Mouse (Mus musculus): ENCODE measurements around the gene Creg2. TPM values are rescaled to one million over a fixed set of nuclear protein-coding genes. Genes with fewer than 3 reads are reported as not detected.

The Creg2 gene
- polyA plus RNA-seq, 1 experiment from 2014 or later = 0.11 TPM

- TF ChIP-seq CTCF (IDR thresholded peaks at IDR 0.05) (no peak), EP300 (IDR thresholded peaks at IDR 0.05) (no peak)
- no peak overlapping the region for H3K9ac ChIP-seq (replicated peaks; ENCODE audit: low read depth)
- no peak overlapping the region for H3K27ac ChIP-seq (ENCODE audit: low read length)
- WGBS = 59% methylated on average over 5 of the region's 5 CpGs
- H3K27me3 ChIP-seq (replicated peaks; ENCODE audit: insufficient read depth, low read length) = no peaks in the 10 kb centered on the region
- H3K9me3 ChIP-seq (ENCODE audit: low read length) = no peaks in the 10 kb centered on the region
- H3K4me3 ChIP-seq (ENCODE audit: low read depth, low read length) = no peak overlapping the region
- H3K4me1 ChIP-seq (ENCODE audit: insufficient read depth, low read depth, low read length) = no peaks in the 10 kb centered on the region
- no peaks in the 10 kb centered on the region for H3K36me3 ChIP-seq (ENCODE audit: insufficient read depth, low read length)
- no peak overlapping the region for H3K4me2 ChIP-seq (replicated peaks; ENCODE audit: low read depth, low read length)
- DNase-seq (ENCODE audit: low spot score) (peak; percentile 14), ATAC-seq (no peak)
Measured at GRCm38 (mm10) chr1:39676221-39676876, 25.1 kb upstream of the Creg2 start.

GRCm38 (mm10) chr1:39672362-39673105, 21.3 kb upstream of the Creg2 start:
- 83% methylated on average over 9 of the region's 9 CpGs for WGBS
- Histone ChIP-seq H3K27me3 (replicated peaks; ENCODE audit: insufficient read depth, low read length) (no peaks in the 10 kb centered on the region), H3K27ac (ENCODE audit: low read length) (no peak overlapping the region), H3K36me3 (ENCODE audit: insufficient read depth, low read length) (no peaks in the 10 kb centered on the region), H3K9me3 (ENCODE audit: low read length) (no peaks in the 10 kb centered on the region), H3K9ac (replicated peaks; ENCODE audit: low read depth) (no peak overlapping the region), H3K4me1 (ENCODE audit: insufficient read depth, low read depth, low read length) (no peaks in the 10 kb centered on the region), H3K4me2 (replicated peaks; ENCODE audit: low read depth, low read length) (no peak overlapping the region), H3K4me3 (ENCODE audit: low read depth, low read length) (no peak overlapping the region)
- TF ChIP-seq CTCF (IDR thresholded peaks at IDR 0.05) = no peak
- TF ChIP-seq EP300 (IDR thresholded peaks at IDR 0.05) = no peak
- no peak for DNase-seq (ENCODE audit: low spot score)
- no peak for ATAC-seq

GRCm38 (mm10) chr1:39670211-39670935, 19.1 kb upstream of the Creg2 start:
- Histone ChIP-seq H3K36me3 (ENCODE audit: insufficient read depth, low read length) (no peaks in the 10 kb centered on the region), H3K9me3 (ENCODE audit: low read length) (no peaks in the 10 kb centered on the region), H3K27ac (ENCODE audit: low read length) (no peak overlapping the region), H3K4me1 (ENCODE audit: insufficient read depth, low read depth, low read length) (no peaks in the 10 kb centered on the region), H3K4me2 (replicated peaks; ENCODE audit: low read depth, low read length) (no peak overlapping the region), H3K9ac (replicated peaks; ENCODE audit: low read depth) (no peak overlapping the region), H3K4me3 (ENCODE audit: low read depth, low read length) (no peak overlapping the region), H3K27me3 (replicated peaks; ENCODE audit: insufficient read depth, low read length) (no peaks in the 10 kb centered on the region)
- no peak for DNase-seq (ENCODE audit: low spot score)
- no peak for ATAC-seq
- WGBS = 71% methylated on average over 17 of the region's 17 CpGs
- TF ChIP-seq CTCF (IDR thresholded peaks at IDR 0.05) = no peak
- no peak for TF ChIP-seq EP300 (IDR thresholded peaks at IDR 0.05)

GRCm38 (mm10) chr1:39666751-39667252, 15.5 kb upstream of the Creg2 start:
- TF ChIP-seq CTCF (IDR thresholded peaks at IDR 0.05) (no peak), EP300 (IDR thresholded peaks at IDR 0.05) (no peak)
- H3K4me1 ChIP-seq (ENCODE audit: insufficient read depth, low read depth, low read length) = no peaks in the 10 kb centered on the region
- no peak overlapping the region for H3K4me2 ChIP-seq (replicated peaks; ENCODE audit: low read depth, low read length)
- no peak overlapping the region for H3K27ac ChIP-seq (ENCODE audit: low read length)
- no peak for ATAC-seq
- 84% methylated on average over 12 of the region's 12 CpGs for WGBS
- H3K4me3 ChIP-seq (ENCODE audit: low read depth, low read length) = no peak overlapping the region
- H3K9ac ChIP-seq (replicated peaks; ENCODE audit: low read depth) = no peak overlapping the region
- H3K36me3 ChIP-seq (ENCODE audit: insufficient read depth, low read length) = no peaks in the 10 kb centered on the region
- no peaks in the 10 kb centered on the region for H3K9me3 ChIP-seq (ENCODE audit: low read length)
- no peaks in the 10 kb centered on the region for H3K27me3 ChIP-seq (replicated peaks; ENCODE audit: insufficient read depth, low read length)
- DNase-seq (ENCODE audit: low spot score) = no peak

- Histone ChIP-seq H3K36me3 (ENCODE audit: insufficient read depth, low read length) (no peaks in the 10 kb centered on the region), H3K4me3 (ENCODE audit: low read depth, low read length) (no peak overlapping the region), H3K9ac (replicated peaks; ENCODE audit: low read depth) (no peak overlapping the region), H3K27ac (ENCODE audit: low read length) (no peak overlapping the region), H3K9me3 (ENCODE audit: low read length) (no peaks in the 10 kb centered on the region), H3K4me2 (replicated peaks; ENCODE audit: low read depth, low read length) (no peak overlapping the region), H3K4me1 (ENCODE audit: insufficient read depth, low read depth, low read length) (no peaks in the 10 kb centered on the region), H3K27me3 (replicated peaks; ENCODE audit: insufficient read depth, low read length) (no peaks in the 10 kb centered on the region)
- 77% methylated on average over 7 of the region's 7 CpGs for WGBS
- no peak for TF ChIP-seq EP300 (IDR thresholded peaks at IDR 0.05)
- TF ChIP-seq CTCF (IDR thresholded peaks at IDR 0.05) = no peak
- no peak for ATAC-seq
- DNase-seq (ENCODE audit: low spot score) = no peak
Measured at GRCm38 (mm10) chr1:39664039-39664625, 12.9 kb upstream of the Creg2 start.

- no peak overlapping the region for H3K4me3 ChIP-seq (ENCODE audit: low read depth, low read length)
- no peak overlapping the region for H3K4me2 ChIP-seq (replicated peaks; ENCODE audit: low read depth, low read length)
- TF ChIP-seq CTCF (IDR thresholded peaks at IDR 0.05) (no peak), EP300 (IDR thresholded peaks at IDR 0.05) (no peak)
- WGBS = 84% methylated on average over 4 of the region's 4 CpGs
- DNase-seq (ENCODE audit: low spot score) = no peak
- ATAC-seq = no peak
- H3K9me3 ChIP-seq (ENCODE audit: low read length) = no peaks in the 10 kb centered on the region
- no peak overlapping the region for H3K9ac ChIP-seq (replicated peaks; ENCODE audit: low read depth)
- H3K4me1 ChIP-seq (ENCODE audit: insufficient read depth, low read depth, low read length) = no peaks in the 10 kb centered on the region
- H3K27me3 ChIP-seq (replicated peaks; ENCODE audit: insufficient read depth, low read length) = no peaks in the 10 kb centered on the region
- no peaks in the 10 kb centered on the region for H3K36me3 ChIP-seq (ENCODE audit: insufficient read depth, low read length)
- no peak overlapping the region for H3K27ac ChIP-seq (ENCODE audit: low read length)
Measured at GRCm38 (mm10) chr1:39663050-39663449, 11.8 kb upstream of the Creg2 start.

Measured in lung, postnatal 0 days (tissue).